Comparison of ENCODE assay signal across 17 mouse cellular contexts in genomic region chr5:17403584-17403983, GRCm38 (mm10). TPM values are rescaled to one million over a fixed set of nuclear protein-coding genes. Genes with fewer than 3 reads are reported as not detected.
"Had no signal": no experiment of that assay in that cellular context is flagged by ENCODE, and none has a peak within 500 bp of the region (broad histone marks: within the 10 kb centered on the region; RNA-seq: fewer than 3 reads in every experiment).

No protein-coding gene starts in this region.

- H3K4me1 ChIP-seq: midbrain, embryonic 13.5 days; stomach, embryonic 15.5 days had no signal

- H3K4me3 ChIP-seq: layer of hippocampus, adult 2 months; liver, embryonic 13.5 days; midbrain, embryonic 13.5 days; stomach, embryonic 15.5 days had no signal

- H3K36me3 ChIP-seq: liver, embryonic 13.5 days; midbrain, embryonic 13.5 days; stomach, embryonic 15.5 days had no signal

- H3K27me3 ChIP-seq: liver, embryonic 13.5 days; midbrain, embryonic 13.5 days; stomach, embryonic 15.5 days had no signal

- H3K9ac ChIP-seq: liver, embryonic 13.5 days; midbrain, embryonic 13.5 days; stomach, embryonic 15.5 days had no signal

- DNase-seq: liver; liver, embryonic 13.5 days; lung, adult 2 months; lung, postnatal 36 days; right cerebral cortex, postnatal 14 days; thymus, postnatal 36 days had no signal

- H3K9me3 ChIP-seq: liver, embryonic 13.5 days; midbrain, embryonic 13.5 days; stomach, embryonic 15.5 days had no signal

- H3K27ac ChIP-seq: layer of hippocampus, adult 2 months; liver, embryonic 13.5 days; midbrain, embryonic 13.5 days; stomach, embryonic 15.5 days had no signal

- ATAC-seq: hindbrain, embryonic 16.5 days; inflammation-experienced regulatory T-cells, adult 6 months; lung, postnatal 0 days; midbrain, embryonic 13.5 days had no signal

- H3K4me2 ChIP-seq: liver, embryonic 13.5 days; midbrain, embryonic 13.5 days; stomach, embryonic 15.5 days had no signal

RNA-seq across cellular contexts. Expression of gene Speer4f2, which starts 30.6 kb away (rescaled TPM):
- polyA plus RNA-seq: hindbrain, embryonic 16.5 days; inflammation-experienced regulatory T-cells, adult 6 months; limb, embryonic 11.5 days; liver, embryonic 13.5 days; lung, adult 2 months; lung, postnatal 0 days; midbrain, embryonic 13.5 days; midbrain, postnatal 0 days; neural tube, embryonic 14.5 days; spleen, adult 2 months; stomach, embryonic 15.5 days; thymus, postnatal 0 days had no signal
